Mouse (Mus musculus) CD4-positive, CD25-positive, alpha-beta regulatory T cell (primary cell): Measurements from ENCODE around the gene Crygn. TPM values are rescaled to one million over a fixed set of nuclear protein-coding genes. Genes with fewer than 3 reads are reported as not detected.

ENCODE experiments used
- polyA plus RNA-seq: library from polyadenylated mRNA; unstranded; fragments of 100-300 nt; shearing (Covaris generic); gene quantifications from one replicate; pipeline ENCODE4 v1.2.1, GENCODE M21; 2017

Crygn gene
- polyA plus RNA-seq = 1.7 TPM

GRCm38 (mm10) chr5:24757816-24758215, at the start of gene Crygn:
TSS of gene Crygn (minus strand) at chr5:24758008.

GRCm38 (mm10) chr5:24730488-24730871, 27.3 kb downstream of the Crygn start, which contains the start of gene Wdr86:
TSS of gene Wdr86 (minus strand) at chr5:24730727.

Other genes starting within 250 kb of the Crygn start
- gene Gbx1, start 230.8 kb downstream of the Crygn start, polyA plus RNA-seq = not detected
- gene Asb10, start 217.0 kb downstream of the Crygn start, polyA plus RNA-seq = not detected
- gene 4931409K22Rik, start 201.2 kb downstream of the Crygn start, polyA plus RNA-seq = not detected
- gene Abcf2, start 180.5 kb downstream of the Crygn start, polyA plus RNA-seq = 82.9 TPM
- 34.1 TPM for gene Chpf2, start 171.3 kb downstream of the Crygn start, polyA plus RNA-seq
- 2.3 TPM for gene Smarcd3, start 133.6 kb downstream of the Crygn start, polyA plus RNA-seq
- gene Nub1, start 72.5 kb downstream of the Crygn start, polyA plus RNA-seq = 92.2 TPM
- 0.22 TPM for gene Wdr86, start 27.3 kb downstream of the Crygn start, polyA plus RNA-seq
- gene Rheb, start 84.6 kb upstream of the Crygn start, polyA plus RNA-seq = 134 TPM